Mouse (Mus musculus) brain, embryonic 14.5 days (tissue): ENCODE data around the gene Neurl1b. TPM values are rescaled to one million over a fixed set of nuclear protein-coding genes. Genes with fewer than 3 reads are reported as not detected.

Experiments
- DNase-seq: peaks from one replicate; pipeline ENCODE4 v3.0.0-alpha.2; 2011; ENCODE audit warnings: low read depth
- CTCF ChIP-seq: fragments of 200-500 bp; IDR thresholded peaks from 2 replicates; pipeline ENCODE4 v1.5.1; 2012; ENCODE audit warnings: inconsistent platforms, mild to moderate bottlenecking, moderate library complexity, borderline replicate concordance; ENCODE audit not compliant: insufficient read depth, insufficient read length; ENCODE audit errors: extremely low read depth
- POLR2A ChIP-seq: fragments of 200-500 bp; IDR thresholded peaks from 2 replicates; pipeline ENCODE4 v1.6.1; 2012; ENCODE audit warnings: mild to moderate bottlenecking, inconsistent platforms, borderline replicate concordance; ENCODE audit not compliant: poor library complexity, insufficient read depth, insufficient read length, severe bottlenecking; ENCODE audit errors: extremely low read depth
- polyA plus RNA-seq: library from polyadenylated mRNA; depleted of rRNA; stranded (reverse); fragments of >200 nt; gene quantifications from 2 replicates; pipeline ENCODE4 v1.2.3, GENCODE M21; 2012; rRNA removed

The Neurl1b gene
- polyA plus RNA-seq, 1 experiment: 12.2 TPM

DNA sequence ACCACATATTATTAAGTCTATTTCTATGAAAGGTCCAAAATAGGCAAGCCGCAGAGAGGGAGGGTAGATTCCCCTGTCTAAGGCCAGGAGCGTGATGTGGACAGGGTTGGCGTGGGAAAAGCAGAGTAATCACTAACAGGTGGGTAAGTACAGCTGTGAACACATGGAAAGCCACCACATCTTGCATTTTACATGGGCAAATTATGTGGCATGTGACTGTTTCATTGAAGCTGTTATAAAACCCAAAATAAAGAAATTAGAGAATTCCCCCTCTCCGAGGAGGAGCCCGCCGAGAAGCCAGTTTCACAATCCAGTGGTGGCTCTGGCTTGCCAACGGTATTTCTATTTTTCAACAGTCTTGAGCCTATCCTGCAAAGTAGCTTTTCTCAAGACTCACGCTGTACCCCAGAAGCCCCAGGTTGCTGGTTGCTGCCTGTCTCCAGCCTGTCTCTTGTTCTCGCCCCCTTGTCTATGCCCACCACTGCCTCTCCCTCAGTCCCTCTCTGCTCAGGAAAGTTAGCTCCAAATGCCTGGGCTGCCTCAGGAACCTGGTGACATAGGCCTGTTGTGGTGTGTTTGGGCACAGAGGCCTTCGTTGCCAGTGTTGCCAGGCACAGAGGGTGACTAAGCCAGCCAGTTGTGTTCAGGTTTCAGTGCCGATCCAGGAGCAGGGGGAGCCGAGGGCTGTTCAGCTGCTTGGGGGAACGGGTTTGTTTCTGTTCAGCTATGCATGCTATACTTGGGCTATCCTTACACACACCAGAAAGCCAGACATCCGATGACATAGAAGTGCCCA lies 70.2 kb downstream of the Neurl1b start:
- no peak for TF ChIP-seq CTCF
- TF ChIP-seq POLR2A: no peak

DNA sequence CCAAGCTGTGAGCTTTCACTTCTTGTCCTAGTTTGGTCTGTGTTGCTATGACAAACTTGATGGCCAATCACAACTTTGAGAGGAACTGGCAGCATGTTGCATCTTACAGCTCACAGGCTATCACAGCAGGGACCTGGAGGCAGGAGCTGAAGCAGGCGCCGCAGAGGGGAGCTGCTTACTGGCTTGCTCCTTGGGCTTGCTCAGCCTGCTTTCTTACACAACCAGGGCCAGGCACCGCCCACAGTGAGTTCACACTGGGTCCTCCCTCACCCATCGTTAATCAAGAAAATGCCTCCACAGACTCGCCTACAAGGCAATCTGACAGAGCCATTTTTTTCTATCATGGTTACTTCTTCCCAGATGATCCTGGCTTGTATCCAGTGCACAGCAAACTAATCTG lies 72.6 kb downstream of the Neurl1b start:
- no peak for DNase-seq
- TF ChIP-seq POLR2A (no peak), CTCF (no peak)

More for the DNA sequence above, 70.2 kb downstream of the Neurl1b start:
- DNase-seq: no peak

DNA sequence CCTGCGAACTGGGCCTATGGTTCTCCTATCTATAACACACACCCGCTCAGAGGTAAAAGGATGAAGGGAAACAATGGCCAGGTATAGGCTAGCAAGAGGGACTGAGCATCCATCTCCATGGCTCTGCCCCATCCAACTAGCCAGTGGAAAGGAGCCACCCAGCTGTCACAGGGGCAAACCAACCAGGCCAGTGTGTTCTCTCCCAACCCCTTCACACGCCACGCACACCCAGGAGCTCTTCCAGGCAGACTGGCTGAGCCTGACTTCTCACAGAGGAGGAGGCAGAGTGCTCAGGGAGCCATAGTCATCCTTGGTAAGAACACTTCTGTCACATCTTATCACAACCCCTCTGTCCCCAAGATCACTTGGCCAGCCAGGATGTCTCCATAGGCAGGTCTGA lies 73.3 kb downstream of the Neurl1b start:
- no peak for DNase-seq
- TF ChIP-seq CTCF: no peak
- TF ChIP-seq POLR2A: no peak

DNA sequence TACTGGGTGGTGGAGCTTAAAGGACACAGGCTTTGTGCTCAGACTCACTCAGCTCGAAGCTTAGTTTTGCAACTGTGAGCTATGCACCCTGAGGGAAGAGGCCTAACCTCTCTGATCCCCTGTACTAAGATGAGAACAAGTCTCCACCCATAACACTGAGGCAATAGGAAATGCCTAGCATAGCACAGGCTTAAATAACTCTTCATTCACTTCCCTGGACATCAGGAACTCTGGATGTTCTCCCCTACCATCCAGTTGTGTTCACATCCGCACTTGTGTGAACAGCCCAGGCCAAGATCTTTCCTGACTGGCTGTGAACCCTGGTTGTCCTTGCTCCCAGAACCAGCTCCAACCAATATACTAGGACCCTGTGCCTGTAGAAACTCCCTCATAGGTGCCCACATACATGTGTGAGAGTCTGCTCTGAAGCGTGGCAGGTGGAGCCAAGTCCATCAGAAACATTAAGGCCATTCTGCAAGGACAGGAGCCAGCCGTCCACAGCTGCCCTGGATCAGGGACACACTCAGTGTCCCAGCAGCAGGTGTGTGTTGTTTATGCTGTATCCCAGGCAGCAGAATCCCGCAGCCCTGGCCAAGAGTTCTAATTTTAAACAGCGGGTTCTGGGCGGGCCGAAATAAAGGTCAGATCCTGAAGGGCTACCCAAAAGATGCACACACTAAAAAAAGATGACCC lies 74.2 kb downstream of the Neurl1b start:
- TF ChIP-seq CTCF (no peak), POLR2A (no peak)
- DNase-seq: no peak

DNA sequence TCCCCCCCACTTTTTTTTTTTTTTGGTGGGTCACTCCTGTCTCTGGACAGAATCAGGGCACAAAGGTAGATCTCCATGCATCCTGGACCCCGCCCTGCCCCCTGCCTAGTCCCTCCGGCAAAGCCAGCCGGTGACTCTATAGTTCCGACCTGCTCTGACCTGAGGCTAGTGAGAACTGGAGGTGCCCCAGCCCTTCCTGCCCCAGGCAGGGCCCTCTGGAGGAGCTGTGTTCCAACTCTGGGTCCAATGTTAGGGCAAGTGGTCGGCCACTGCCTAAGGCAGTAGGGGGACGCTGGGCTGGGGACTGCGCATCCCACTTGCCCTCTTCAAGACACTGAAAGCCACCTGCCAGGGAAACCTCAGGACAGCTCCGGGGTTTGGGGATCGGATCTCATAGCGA lies 75.4 kb downstream of the Neurl1b start:
- TF ChIP-seq POLR2A (no peak), CTCF (no peak)
- no peak for DNase-seq

DNA sequence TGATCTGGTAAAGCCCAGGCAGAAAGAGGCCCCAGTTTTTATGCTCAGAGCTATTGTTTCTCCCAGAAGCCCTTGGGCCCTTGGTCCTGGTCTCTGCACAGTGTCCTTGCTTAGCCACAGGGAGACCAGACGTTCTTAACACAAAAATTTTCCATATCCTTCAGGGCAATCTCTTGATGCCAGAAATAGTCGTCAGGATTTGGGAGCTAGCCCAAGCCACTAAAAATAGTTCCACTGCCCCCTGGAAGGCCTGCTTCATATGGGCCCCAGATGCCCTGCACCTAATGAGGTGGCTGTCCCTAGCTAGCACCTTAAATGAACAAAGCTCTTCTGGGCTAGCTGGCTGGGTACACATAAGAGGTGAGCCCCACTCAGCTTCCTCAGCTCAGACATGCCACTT lies 76.3 kb downstream of the Neurl1b start:
- TF ChIP-seq POLR2A (no peak), CTCF (no peak)
- DNase-seq: no peak

DNA sequence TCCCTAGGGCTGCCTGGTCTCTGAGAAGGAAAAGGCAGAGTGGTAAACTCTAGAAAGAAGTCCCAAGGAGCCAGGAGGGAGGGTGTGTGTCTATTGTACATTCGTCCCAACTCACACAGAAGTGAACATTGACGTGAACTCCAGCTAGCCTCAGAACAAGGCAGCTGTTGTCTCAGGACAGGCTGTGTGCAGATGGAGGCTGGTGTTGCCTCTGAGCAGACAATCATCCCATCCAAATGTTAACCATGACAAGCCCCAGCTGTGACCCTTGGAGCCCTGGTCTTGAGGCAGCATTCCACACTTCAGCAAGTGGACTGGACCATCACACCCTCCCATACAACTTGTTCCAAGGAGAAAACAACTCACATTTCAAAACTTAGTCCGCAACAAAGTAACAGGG lies 77.6 kb downstream of the Neurl1b start:
- DNase-seq: no peak
- TF ChIP-seq POLR2A: no peak
- no peak for TF ChIP-seq CTCF

DNA sequence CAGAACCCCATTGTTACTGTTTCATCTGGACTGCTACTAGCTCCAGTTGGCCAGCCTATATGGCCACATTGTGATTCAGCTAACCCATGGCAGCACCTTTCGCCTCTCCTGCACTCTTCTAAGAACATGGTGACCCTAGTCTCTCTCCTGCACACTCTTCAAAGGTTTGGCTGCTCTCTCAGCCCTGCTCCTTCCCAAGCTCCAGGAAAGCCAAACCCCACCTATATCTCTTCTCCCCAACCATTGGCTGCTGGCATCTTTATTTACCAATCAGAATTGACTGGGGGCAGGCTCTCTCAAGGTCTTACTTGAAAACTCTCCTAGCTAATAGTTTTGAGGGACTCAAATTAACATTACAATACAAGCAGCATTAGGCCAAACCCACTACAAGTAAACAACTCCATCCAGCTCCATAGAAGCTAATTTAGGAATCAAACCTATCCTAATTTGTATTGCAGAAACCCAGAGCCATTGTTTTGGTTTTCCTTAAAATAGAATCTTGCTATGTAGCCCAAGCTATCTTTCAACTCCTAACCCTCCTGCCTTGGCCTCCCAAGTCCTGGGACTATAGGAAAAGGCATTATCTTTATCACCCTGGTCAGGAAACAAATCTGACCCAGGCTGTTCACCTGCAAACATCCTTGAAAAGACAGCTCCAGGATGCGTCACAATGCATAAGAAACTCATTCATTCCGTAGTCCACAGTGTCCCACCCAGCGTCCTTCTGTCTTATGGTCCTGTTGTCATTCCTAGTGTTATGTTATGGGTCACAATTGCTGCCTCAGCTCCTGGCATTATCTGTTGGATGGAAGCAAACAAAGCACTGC lies 80.2 kb downstream of the Neurl1b start:
- DNase-seq: no peak
- TF ChIP-seq CTCF (no peak), POLR2A (no peak)

Other genes with a start within 250 kb of the Neurl1b start
- 0.09 and 0.14 TPM in 2 replicates for gene Pdia2, start 215.7 kb upstream of the Neurl1b start, polyA plus RNA-seq
- gene Rgs11, start 211.9 kb upstream of the Neurl1b start, polyA plus RNA-seq: 6.7 and 12.4 TPM in 2 replicates
- 31.6 and 47.6 TPM in 2 replicates for gene Arhgdig, start 207.0 kb upstream of the Neurl1b start, polyA plus RNA-seq
- gene Fam234a, start 170.6 kb upstream of the Neurl1b start, polyA plus RNA-seq: 28.5 and 33.7 TPM in 2 replicates
- 111 and 114 TPM in 2 replicates for gene Luc7l, start 161.9 kb upstream of the Neurl1b start, polyA plus RNA-seq
- 193 and 218 TPM in 2 replicates for gene Ergic1, start 146.7 kb downstream of the Neurl1b start, polyA plus RNA-seq
- gene Dusp1, start 147.3 kb downstream of the Neurl1b start, polyA plus RNA-seq: 56.2 and 71.8 TPM in 2 replicates
- gene Atp6v0e, start 248.4 kb downstream of the Neurl1b start, polyA plus RNA-seq: 79.1 and 125 TPM in 2 replicates